Mouse (Mus musculus): ENCODE measurements around the gene B3gnt2.

- no peak for TF ChIP-seq POLR2A (IDR thresholded peaks at IDR 0.05; ENCODE audit: low read depth, low read length)
- TF ChIP-seq CTCF (IDR thresholded peaks at IDR 0.05; ENCODE audit: extremely low read depth, insufficient read depth, insufficient read length, insufficient replicate concordance) = no peak
Measured at GRCm38 (mm10) chr11:22779821-22780551, 80.8 kb downstream of the B3gnt2 start.

Data from spleen, adult 2 months (tissue).